Mouse (Mus musculus) heart, embryonic 10.5 days (tissue): ENCODE measurements at regions not wholly inside any gene's neighbourhood (a gene's known extent, or its start where the extent isn't known, plus 50 kb on each side); places are given as distances from the start of the nearest gene placed in this dataset.
"Not testable (repeated sequence)": the region's sequence is repeated elsewhere in the genome, so short reads cannot be mapped to it uniquely, and the experiment has no call there.

Experiments used
- DNase-seq: peaks from one replicate; pipeline ENCODE4 v3.0.0-alpha.2; 2017; ENCODE audit warnings: low spot score
- H3K27ac ChIP-seq: fragments of 300-500 bp; sonication (generic); 2 replicates; pipeline ENCODE4 v1.5.1; 2016; ENCODE audit warnings: mild to moderate bottlenecking
- H3K27me3 ChIP-seq: fragments of 300-500 bp; sonication (generic); 2 replicates; pipeline ENCODE4 v1.6.1; 2016; ENCODE audit warnings: mild to moderate bottlenecking; ENCODE audit not compliant: poor library complexity, insufficient read depth, severe bottlenecking
- H3K36me3 ChIP-seq: fragments of 300-500 bp; sonication (generic); 2 replicates; pipeline ENCODE4 v1.6.1; 2016; ENCODE audit warnings: mild to moderate bottlenecking, moderate library complexity
- H3K4me1 ChIP-seq: fragments of 300-500 bp; sonication (generic); 2 replicates; pipeline ENCODE4 v1.6.1; 2016; ENCODE audit warnings: mild to moderate bottlenecking
- H3K4me3 ChIP-seq: fragments of 300-500 bp; sonication (generic); 2 replicates; pipeline ENCODE4 v1.5.1; 2016; ENCODE audit warnings: mild to moderate bottlenecking, moderate library complexity
- H3K9me3 ChIP-seq: fragments of 300-500 bp; sonication (generic); 2 replicates; pipeline ENCODE4 v1.6.1; 2016; ENCODE audit warnings: mild to moderate bottlenecking, moderate library complexity
- WGBS: fragments of 180-500 bp; shearing (Covaris S2); methylation state at CpG from one replicate; pipeline ENCODE4 v1.1.7; 2016; 5-methylcytosine and 5-hydroxymethylcytosine counted together

DNA sequence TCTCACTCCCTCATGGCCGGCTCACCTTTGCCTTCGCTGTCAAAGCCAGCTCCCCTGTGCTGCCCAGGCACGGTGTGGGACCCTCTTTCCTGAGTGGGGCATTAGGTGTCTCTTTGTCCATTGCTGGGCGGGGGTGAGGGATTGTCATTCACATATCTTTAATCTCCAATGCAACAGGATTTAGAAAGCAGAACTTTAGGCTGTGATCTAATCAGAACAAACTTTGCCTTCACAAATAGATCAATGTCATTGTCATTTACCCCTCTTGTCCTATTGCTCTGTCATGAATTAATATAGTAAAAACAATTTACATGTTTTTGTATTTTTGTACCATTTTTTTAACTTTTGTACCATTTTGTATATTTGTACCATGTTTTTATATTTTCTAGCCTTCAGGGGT is 254.7 kb upstream of the Pik3r1 start:
- no peak overlapping the region for H3K27ac ChIP-seq
- no peaks in the 10 kb centered on the region for H3K36me3 ChIP-seq
- DNase-seq = no peak
- no peaks in the 10 kb centered on the region for H3K9me3 ChIP-seq
- H3K27me3 ChIP-seq = no peaks in the 10 kb centered on the region
- H3K4me3 ChIP-seq = no peak overlapping the region
- H3K4me1 ChIP-seq = no peaks in the 10 kb centered on the region
- WGBS = 83% methylated on average over 4 of the region's 4 CpGs

DNA sequence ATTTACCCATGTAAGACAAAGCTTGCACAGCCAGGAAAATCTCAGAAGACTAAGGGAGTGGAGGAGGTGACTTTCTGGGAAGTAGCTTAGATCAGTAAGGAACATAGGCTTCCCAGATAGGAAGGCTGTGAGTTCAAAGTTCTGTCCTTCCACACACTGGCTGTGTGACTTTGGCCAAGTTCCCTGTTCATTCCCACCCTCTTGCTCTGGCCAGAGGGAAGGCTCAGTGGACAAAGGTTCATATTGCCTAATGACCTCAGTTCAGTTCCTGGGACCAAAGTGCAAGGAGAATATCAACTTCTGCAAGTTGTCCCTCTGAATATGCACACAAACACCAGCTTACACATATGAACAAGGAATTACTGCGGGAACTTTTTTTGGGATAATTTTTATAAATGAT is 255.6 kb upstream of the Pik3r1 start:
- Histone ChIP-seq H3K9me3 (no peaks in the 10 kb centered on the region), H3K27me3 (no peaks in the 10 kb centered on the region), H3K4me3 (no peak overlapping the region), H3K36me3 (no peaks in the 10 kb centered on the region), H3K4me1 (no peaks in the 10 kb centered on the region), H3K27ac (no peak overlapping the region)
- DNase-seq = no peak
- WGBS = 77% methylated on average over 1 of the region's 1 CpGs

DNA sequence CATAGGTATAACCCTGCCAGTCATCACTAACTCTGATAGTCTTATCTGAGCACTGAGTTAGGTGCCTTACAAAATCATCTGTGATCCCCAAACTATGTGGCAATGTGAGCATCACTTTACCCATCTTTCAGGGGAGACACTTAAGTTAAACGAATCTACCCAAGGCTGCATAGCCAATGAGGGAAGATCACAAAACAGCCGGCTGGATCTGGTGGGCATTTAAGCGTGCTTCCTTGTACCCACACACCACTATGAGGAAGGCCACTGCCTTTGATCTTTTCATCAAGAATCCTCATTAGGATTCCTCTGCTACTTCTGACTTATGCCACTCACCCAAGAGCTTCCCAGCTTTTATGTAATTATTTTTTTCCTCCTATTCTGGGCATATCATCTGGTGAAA is 257.1 kb upstream of the Pik3r1 start:
- Histone ChIP-seq H3K27ac (no peak overlapping the region), H3K36me3 (no peaks in the 10 kb centered on the region), H3K4me3 (no peak overlapping the region), H3K4me1 (no peaks in the 10 kb centered on the region), H3K9me3 (no peaks in the 10 kb centered on the region), H3K27me3 (no peaks in the 10 kb centered on the region)
- DNase-seq = no peak
- 84% methylated on average over 3 of the region's 3 CpGs for WGBS

DNA sequence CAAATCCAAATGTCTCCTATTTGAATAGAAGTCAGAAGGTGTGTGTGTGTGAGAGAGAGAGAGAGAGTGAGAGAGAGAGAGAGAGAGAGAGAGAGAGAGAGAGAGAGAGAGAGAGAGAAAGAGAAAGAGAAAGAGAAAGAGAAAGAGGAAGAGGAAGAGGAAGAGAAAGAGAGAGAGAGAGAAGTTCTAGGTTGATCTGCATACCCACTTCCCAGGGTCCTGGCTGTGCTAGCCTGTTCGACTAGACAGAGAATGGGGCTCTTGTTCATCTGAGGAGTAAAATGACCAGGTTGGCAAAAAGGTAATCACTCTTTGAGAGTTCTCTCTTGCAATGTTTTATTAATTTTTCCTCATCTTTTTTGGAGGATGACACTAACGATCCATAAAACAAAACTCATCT is 257.5 kb upstream of the Pik3r1 start:
- DNase-seq, H3K9me3 ChIP-seq, H3K27ac ChIP-seq, H3K27me3 ChIP-seq, H3K36me3 ChIP-seq, H3K4me3 ChIP-seq, H3K4me1 ChIP-seq: not testable (repeated sequence)
- WGBS = 87% methylated on average over 2 of the region's 2 CpGs

DNA sequence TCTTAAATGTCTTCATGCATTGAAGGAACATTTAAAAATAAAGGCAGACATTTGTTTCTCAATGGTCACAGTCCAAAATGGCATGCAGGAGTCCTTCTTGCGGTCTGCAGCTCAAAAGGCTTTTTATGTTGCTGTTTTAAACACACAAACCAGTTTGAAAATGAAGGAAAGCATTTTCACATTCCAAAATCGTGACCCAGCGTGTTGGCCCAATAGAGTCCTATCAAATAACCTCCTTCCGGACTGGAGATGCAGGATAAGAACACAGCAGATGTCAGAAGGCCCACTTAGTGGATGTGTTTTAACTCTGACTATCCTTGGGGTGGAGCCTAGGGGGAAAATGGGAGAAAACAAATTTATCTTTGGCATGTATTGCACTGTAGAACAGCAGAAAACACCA is 263.4 kb upstream of the Pik3r1 start:
- no peak for DNase-seq
- H3K4me3 ChIP-seq = no peak overlapping the region
- H3K36me3 ChIP-seq = no peaks in the 10 kb centered on the region
- H3K4me1 ChIP-seq = no peaks in the 10 kb centered on the region
- no peaks in the 10 kb centered on the region for H3K9me3 ChIP-seq
- WGBS = 78% methylated on average over 4 of the region's 4 CpGs
- no peak overlapping the region for H3K27ac ChIP-seq
- H3K27me3 ChIP-seq = no peaks in the 10 kb centered on the region

DNA sequence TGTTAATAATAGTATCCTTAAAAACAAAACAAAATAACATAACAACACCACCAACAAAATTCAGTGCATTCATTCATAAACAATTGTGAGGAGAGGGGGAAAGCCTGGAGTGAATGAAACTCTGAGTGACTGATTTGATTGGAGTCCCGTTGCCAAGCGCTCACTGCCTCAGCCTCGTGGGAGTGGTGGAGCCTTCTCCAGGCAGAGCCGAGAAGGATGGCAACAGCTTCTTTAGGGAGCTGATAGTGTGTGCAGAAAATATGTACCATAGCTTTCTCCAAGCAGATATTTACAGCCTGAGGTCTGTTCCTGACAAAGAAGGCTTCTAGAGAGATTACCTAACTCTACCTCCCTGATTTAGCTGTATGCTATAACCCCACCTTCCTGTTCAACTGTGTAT is 266.5 kb upstream of the Pik3r1 start:
- no peak for DNase-seq
- no peaks in the 10 kb centered on the region for H3K36me3 ChIP-seq
- no peaks in the 10 kb centered on the region for H3K4me1 ChIP-seq
- no peak overlapping the region for H3K4me3 ChIP-seq
- no peaks in the 10 kb centered on the region for H3K27me3 ChIP-seq
- 41% methylated on average over 4 of the region's 4 CpGs for WGBS
- H3K9me3 ChIP-seq = no peaks in the 10 kb centered on the region
- no peak overlapping the region for H3K27ac ChIP-seq

DNA sequence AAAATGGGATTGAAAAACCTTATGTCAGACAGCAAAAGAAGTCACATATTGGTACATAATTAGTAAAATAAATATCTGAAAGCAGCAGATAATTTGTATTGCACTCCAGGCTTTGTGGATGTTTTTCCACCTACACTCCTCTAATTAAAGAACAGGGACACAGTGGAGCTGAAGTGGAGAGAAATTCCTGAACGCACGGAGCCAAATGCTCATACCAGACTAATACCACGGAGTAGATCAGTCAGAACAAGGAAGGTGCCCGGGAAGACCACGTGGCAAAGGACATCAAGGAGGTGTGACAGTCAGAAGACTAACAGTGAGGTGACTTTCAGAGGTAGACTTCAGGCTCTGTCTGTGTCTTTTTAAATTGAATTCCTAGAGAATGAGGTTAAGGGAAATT is 268.0 kb upstream of the Pik3r1 start:
- WGBS = 49% methylated on average over 5 of the region's 5 CpGs
- Histone ChIP-seq H3K27ac (no peak overlapping the region), H3K4me3 (no peak overlapping the region), H3K36me3 (no peaks in the 10 kb centered on the region), H3K4me1 (no peaks in the 10 kb centered on the region), H3K27me3 (no peaks in the 10 kb centered on the region), H3K9me3 (no peaks in the 10 kb centered on the region)
- no peak for DNase-seq

DNA sequence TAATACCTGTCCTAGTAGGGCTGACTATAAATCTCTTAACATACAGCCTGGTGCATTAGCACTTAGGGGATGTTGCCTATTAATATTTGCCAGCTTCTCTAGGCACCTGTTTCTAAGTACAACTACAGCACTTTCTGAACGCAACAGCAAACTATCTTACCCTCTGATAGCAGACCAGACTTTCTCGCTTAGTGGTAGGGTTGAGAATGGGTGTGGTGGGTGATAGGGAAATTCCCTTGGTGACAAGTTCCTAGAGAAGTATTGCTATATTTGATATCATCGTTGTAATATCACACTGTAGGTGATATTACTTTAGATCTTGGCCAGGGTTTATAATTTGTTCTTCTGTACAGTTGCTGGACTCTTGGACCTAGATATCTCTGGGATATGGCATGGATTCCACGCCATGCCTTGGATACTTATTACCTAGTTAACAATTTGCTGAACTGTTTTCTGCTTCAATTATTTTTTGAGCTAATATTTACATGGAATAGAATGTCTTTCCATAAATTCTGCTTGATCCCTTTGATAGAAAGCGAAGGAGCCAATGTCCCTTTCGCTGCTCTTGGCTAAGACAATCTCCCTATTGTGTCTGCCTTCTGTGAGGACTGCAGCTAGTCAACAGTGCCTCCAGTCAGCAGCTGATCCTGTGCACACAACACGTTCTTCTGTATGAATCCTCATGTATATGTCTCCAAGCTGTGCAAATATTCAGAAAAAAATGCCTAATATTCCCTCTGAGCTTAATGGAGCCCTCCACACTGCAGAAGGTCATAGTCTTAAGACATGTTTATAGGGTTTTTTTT is 269.0 kb upstream of the Pik3r1 start:
- no peaks in the 10 kb centered on the region for H3K36me3 ChIP-seq
- no peaks in the 10 kb centered on the region for H3K27me3 ChIP-seq
- no peaks in the 10 kb centered on the region for H3K9me3 ChIP-seq
- no peak for DNase-seq
- H3K4me3 ChIP-seq = no peak overlapping the region
- no peak overlapping the region for H3K27ac ChIP-seq
- no peaks in the 10 kb centered on the region for H3K4me1 ChIP-seq
- WGBS = 78% methylated on average over 7 of the region's 7 CpGs

DNA sequence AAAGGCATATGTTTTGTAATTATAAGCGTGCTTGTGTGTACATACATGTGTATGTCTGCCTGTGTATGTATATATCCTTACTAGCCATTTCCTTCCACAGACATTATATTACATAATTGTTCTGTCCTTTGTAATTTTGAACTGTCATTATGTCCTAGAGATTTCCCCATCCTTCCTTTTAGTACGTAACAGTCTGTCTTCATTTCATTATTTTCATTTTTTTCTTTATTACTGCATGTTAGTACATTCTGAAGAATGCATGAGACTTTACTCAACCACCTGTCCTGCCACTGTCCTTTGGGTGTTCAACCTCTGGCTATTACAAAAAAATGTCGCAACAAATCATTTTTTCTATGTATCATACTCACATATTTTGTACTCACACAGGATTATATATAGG is 292.2 kb upstream of the Pik3r1 start:
- Histone ChIP-seq H3K4me3 (no peak overlapping the region), H3K36me3 (no peaks in the 10 kb centered on the region), H3K27me3 (no peaks in the 10 kb centered on the region), H3K27ac (no peak overlapping the region), H3K4me1 (no peaks in the 10 kb centered on the region), H3K9me3 (no peaks in the 10 kb centered on the region)
- DNase-seq = no peak
- 84% methylated on average over 3 of the region's 3 CpGs for WGBS

DNA sequence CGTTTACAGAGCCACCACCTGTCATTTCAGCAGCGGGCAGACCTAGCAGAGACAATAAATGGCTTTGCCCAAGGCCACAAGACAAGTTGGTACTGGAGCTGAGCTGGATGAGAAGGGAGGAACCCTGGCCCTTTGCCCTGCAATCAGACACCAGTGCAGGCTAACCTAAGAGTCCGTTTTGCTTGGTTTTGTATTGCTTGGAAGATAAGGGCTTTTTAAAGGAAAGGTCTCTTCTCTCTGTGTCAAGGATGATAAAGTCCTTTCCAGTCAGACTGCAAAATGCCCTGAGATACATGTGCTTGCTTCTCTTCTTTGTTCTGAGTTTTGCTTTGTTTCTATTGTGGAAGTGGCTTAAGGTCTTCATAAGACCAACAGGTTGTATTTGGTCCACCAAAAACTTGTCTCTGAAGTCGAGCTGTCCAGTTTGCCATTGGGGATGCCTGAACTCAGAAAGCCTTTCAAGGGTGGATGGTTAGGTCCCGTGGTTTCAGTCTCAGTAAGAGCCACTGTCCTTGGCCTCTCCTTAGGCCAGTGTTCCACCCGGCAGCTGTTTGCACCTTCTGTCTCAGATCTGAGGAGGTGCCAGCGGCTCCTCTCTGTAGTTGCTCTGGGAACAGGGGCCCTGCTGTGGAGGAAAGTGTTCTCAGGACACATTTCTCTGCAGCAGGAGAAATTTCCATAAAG is 296.7 kb upstream of the Pik3r1 start:
- WGBS = 36% methylated on average over 7 of the region's 7 CpGs
- no peak for DNase-seq

DNA sequence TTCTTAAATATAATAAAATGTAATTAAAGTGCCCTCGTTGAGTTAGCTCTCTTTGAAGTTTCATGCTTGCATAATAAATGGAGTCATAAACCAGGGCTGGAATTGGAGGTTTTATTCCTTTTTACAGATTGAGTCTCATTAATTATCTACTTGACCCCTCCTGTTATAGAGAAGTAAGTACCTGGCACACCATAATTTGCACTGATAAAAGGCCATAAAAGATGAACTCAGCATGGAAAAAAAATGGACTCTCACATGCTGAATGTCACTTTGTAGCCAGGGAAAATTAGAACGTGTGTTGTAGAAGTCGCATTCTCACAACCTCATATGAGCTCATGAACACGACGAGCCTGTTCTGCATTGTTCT is 297.2 kb upstream of the Pik3r1 start:
- Histone ChIP-seq H3K4me1 (no peaks in the 10 kb centered on the region), H3K36me3 (no peaks in the 10 kb centered on the region), H3K9me3 (no peaks in the 10 kb centered on the region), H3K4me3 (no peak overlapping the region), H3K27ac (no peak overlapping the region), H3K27me3 (no peaks in the 10 kb centered on the region)
- DNase-seq = no peak
- 80% methylated on average over 5 of the region's 5 CpGs for WGBS

More for the DNA sequence above, 296.7 kb upstream of the Pik3r1 start:
- Histone ChIP-seq H3K9me3 (no peaks in the 10 kb centered on the region), H3K4me3 (no peak overlapping the region), H3K27me3 (no peaks in the 10 kb centered on the region), H3K36me3 (no peaks in the 10 kb centered on the region), H3K4me1 (no peaks in the 10 kb centered on the region), H3K27ac (no peak overlapping the region)

DNA sequence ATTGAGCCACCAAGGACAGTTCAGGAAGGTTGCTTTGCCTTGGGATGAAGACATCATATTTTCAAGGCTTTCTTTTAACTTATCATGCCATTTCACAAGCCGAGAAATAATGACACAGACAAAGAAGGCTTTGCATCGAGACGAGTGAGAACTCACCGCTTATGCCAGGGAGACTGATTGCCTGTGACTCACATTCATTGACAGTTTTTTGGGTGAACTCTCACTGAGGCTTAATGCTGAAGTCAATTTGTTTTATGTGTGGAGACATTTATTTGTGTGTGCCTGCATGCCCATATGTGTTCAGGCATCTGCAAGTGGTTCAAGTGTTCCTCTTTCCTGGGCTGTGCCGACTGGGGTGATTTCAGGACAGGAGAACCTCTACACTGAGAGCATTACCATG is 297.8 kb upstream of the Pik3r1 start:
- H3K4me3 ChIP-seq = no peak overlapping the region
- 82% methylated on average over 5 of the region's 5 CpGs for WGBS
- no peaks in the 10 kb centered on the region for H3K9me3 ChIP-seq
- no peaks in the 10 kb centered on the region for H3K27me3 ChIP-seq
- H3K27ac ChIP-seq = no peak overlapping the region
- no peak for DNase-seq
- H3K4me1 ChIP-seq = no peaks in the 10 kb centered on the region
- H3K36me3 ChIP-seq = no peaks in the 10 kb centered on the region

DNA sequence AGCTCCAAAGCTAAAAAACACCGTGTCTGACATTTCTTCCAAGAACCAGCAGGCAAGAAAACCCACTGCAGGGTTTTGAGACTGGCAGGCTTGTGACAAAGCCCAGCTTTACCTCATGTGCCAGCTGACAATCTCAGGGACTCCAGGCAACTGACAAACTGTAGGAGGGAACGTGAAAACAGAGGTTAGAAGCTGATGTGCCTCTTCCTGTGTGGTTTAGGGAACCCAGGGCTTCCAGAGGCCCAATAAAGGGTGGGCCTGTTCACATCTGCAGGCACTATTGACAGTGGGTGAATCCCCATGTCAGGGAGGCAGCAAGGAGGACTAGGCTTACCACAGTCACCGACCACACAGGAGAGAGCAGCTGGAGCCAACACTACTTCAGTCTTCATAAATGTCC is 302.7 kb upstream of the Pik3r1 start:
- Histone ChIP-seq H3K4me3 (no peak overlapping the region), H3K36me3 (no peaks in the 10 kb centered on the region), H3K27me3 (no peaks in the 10 kb centered on the region), H3K27ac (no peak overlapping the region), H3K9me3 (no peaks in the 10 kb centered on the region), H3K4me1 (no peaks in the 10 kb centered on the region)
- 53% methylated on average over 3 of the region's 3 CpGs for WGBS
- no peak for DNase-seq

DNA sequence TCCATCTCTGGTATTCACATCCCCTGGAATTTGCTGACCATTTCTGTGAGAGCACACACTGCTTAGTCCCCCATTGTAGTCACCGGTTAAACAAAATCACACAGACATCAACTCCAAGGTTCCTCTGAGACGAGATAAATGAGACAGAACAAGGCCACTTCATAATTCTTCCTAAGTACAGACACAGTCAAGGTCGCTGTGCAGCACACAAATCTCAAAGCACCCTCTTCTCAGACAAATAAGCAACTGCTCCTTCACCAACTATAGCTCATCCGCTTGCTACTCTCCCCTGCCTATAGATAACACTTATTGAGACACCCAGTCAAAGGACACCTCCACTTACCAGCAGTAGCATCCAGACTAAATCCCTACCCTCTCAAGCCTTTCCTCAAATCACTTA is 304.3 kb upstream of the Pik3r1 start:
- DNase-seq = no peak
- H3K36me3 ChIP-seq = no peaks in the 10 kb centered on the region
- H3K4me3 ChIP-seq = no peak overlapping the region
- no peaks in the 10 kb centered on the region for H3K4me1 ChIP-seq
- no peaks in the 10 kb centered on the region for H3K27me3 ChIP-seq
- H3K9me3 ChIP-seq = no peaks in the 10 kb centered on the region
- no peak overlapping the region for H3K27ac ChIP-seq
- WGBS = 67% methylated on average over 4 of the region's 4 CpGs
